Mouse (Mus musculus): Measurements from ENCODE around the gene Plac8. TPM values are rescaled to one million over a fixed set of nuclear protein-coding genes. Genes with fewer than 3 reads are reported as not detected.

The Plac8 gene
- polyA plus RNA-seq, 1 experiment from 2014 or later: 34.3 TPM

- H3K4me1 ChIP-seq (replicated peaks; ENCODE audit: control insufficient read depth, insufficient read depth, low read length): no peaks in the 10 kb centered on the region
- no peak overlapping the region for H3K4me2 ChIP-seq
- no peak overlapping the region for H3K27ac ChIP-seq (ENCODE audit: low read depth, low read length)
- H3K4me3 ChIP-seq (ENCODE audit: low read depth, low read length): no peak overlapping the region
- no peak for ATAC-seq (replicated peaks; ENCODE audit: low FRiP score)
- no peaks in the 10 kb centered on the region for H3K36me3 ChIP-seq (ENCODE audit: control insufficient read depth, insufficient read depth, low read length)
- 82% methylated on average over 3 of the region's 3 CpGs for WGBS
- no peaks in the 10 kb centered on the region for H3K27me3 ChIP-seq (replicated peaks; ENCODE audit: control insufficient read depth, insufficient read depth, low read length)
- H3K9ac ChIP-seq (ENCODE audit: low read depth, low read length): no peak overlapping the region
- H3K9me3 ChIP-seq (ENCODE audit: control insufficient read depth, low read length): no peaks in the 10 kb centered on the region
- no peak for DNase-seq (ENCODE audit: low spot score)
These were observed 13.6 kb upstream of the Plac8 start for GRCm38 (mm10) chr5:100585657-100586056.

GRCm38 (mm10) chr5:100585206-100585644 is 13.2 kb upstream of the Plac8 start:
- ATAC-seq (replicated peaks; ENCODE audit: low FRiP score): no peak
- DNase-seq (ENCODE audit: low spot score): no peak
- no peak overlapping the region for H3K9ac ChIP-seq (ENCODE audit: low read depth, low read length)
- H3K27ac ChIP-seq (ENCODE audit: low read depth, low read length): no peak overlapping the region
- no peaks in the 10 kb centered on the region for H3K4me1 ChIP-seq (replicated peaks; ENCODE audit: control insufficient read depth, insufficient read depth, low read length)
- no peaks in the 10 kb centered on the region for H3K27me3 ChIP-seq (replicated peaks; ENCODE audit: control insufficient read depth, insufficient read depth, low read length)
- no peak overlapping the region for H3K4me3 ChIP-seq (ENCODE audit: low read depth, low read length)
- no peaks in the 10 kb centered on the region for H3K9me3 ChIP-seq (ENCODE audit: control insufficient read depth, low read length)
- no peak overlapping the region for H3K4me2 ChIP-seq
- H3K36me3 ChIP-seq (ENCODE audit: control insufficient read depth, insufficient read depth, low read length): no peaks in the 10 kb centered on the region
- WGBS: 69% methylated on average over 8 of the region's 8 CpGs

GRCm38 (mm10) chr5:100583066-100583465 is 11.0 kb upstream of the Plac8 start:
- 0 out of 2 replicates have a peak, but pooled peaks have one; percentile 31 for ATAC-seq (replicated peaks; ENCODE audit: low FRiP score)
- no peaks in the 10 kb centered on the region for H3K4me1 ChIP-seq (replicated peaks; ENCODE audit: control insufficient read depth, insufficient read depth, low read length)
- H3K27ac ChIP-seq (ENCODE audit: low read depth, low read length): no peak overlapping the region
- H3K36me3 ChIP-seq (ENCODE audit: control insufficient read depth, insufficient read depth, low read length): no peaks in the 10 kb centered on the region
- H3K4me3 ChIP-seq (ENCODE audit: low read depth, low read length): no peak overlapping the region
- no peak overlapping the region for H3K9ac ChIP-seq (ENCODE audit: low read depth, low read length)
- H3K4me2 ChIP-seq: no peak overlapping the region
- DNase-seq (ENCODE audit: low spot score): no peak
- WGBS: 74% methylated on average over 7 of the region's 7 CpGs
- H3K27me3 ChIP-seq (replicated peaks; ENCODE audit: control insufficient read depth, insufficient read depth, low read length): no peaks in the 10 kb centered on the region
- H3K9me3 ChIP-seq (ENCODE audit: control insufficient read depth, low read length): no peaks in the 10 kb centered on the region

GRCm38 (mm10) chr5:100582435-100582826 is 10.4 kb upstream of the Plac8 start:
- H3K27ac ChIP-seq (ENCODE audit: low read depth, low read length): no peak overlapping the region

GRCm38 (mm10) chr5:100581622-100582434 is 9.8 kb upstream of the Plac8 start:
- H3K27me3 ChIP-seq (replicated peaks; ENCODE audit: control insufficient read depth, insufficient read depth, low read length): no peaks in the 10 kb centered on the region
- no peaks in the 10 kb centered on the region for H3K4me1 ChIP-seq (replicated peaks; ENCODE audit: control insufficient read depth, insufficient read depth, low read length)
- H3K4me2 ChIP-seq: no peak overlapping the region
- H3K9ac ChIP-seq (ENCODE audit: low read depth, low read length): no peak overlapping the region
- no peaks in the 10 kb centered on the region for H3K9me3 ChIP-seq (ENCODE audit: control insufficient read depth, low read length)
- H3K4me3 ChIP-seq (ENCODE audit: low read depth, low read length): no peak overlapping the region
- H3K36me3 ChIP-seq (ENCODE audit: control insufficient read depth, insufficient read depth, low read length): no peaks in the 10 kb centered on the region
- 59% methylated on average over 11 of the region's 11 CpGs for WGBS
- no peak for ATAC-seq (replicated peaks; ENCODE audit: low FRiP score)
- no peak for DNase-seq (ENCODE audit: low spot score)
- H3K27ac ChIP-seq (ENCODE audit: low read depth, low read length): no peak overlapping the region

More at GRCm38 (mm10) chr5:100582435-100582826, 10.4 kb upstream of the Plac8 start:
- no peaks in the 10 kb centered on the region for H3K9me3 ChIP-seq (ENCODE audit: control insufficient read depth, low read length)
- no peak overlapping the region for H3K4me2 ChIP-seq
- H3K36me3 ChIP-seq (ENCODE audit: control insufficient read depth, insufficient read depth, low read length): no peaks in the 10 kb centered on the region
- H3K4me1 ChIP-seq (replicated peaks; ENCODE audit: control insufficient read depth, insufficient read depth, low read length): no peaks in the 10 kb centered on the region
- DNase-seq (ENCODE audit: low spot score) (no peak), ATAC-seq (replicated peaks; ENCODE audit: low FRiP score) (no peak)
- WGBS: 71% methylated on average over 5 of the region's 5 CpGs
- no peak overlapping the region for H3K9ac ChIP-seq (ENCODE audit: low read depth, low read length)
- no peaks in the 10 kb centered on the region for H3K27me3 ChIP-seq (replicated peaks; ENCODE audit: control insufficient read depth, insufficient read depth, low read length)
- H3K4me3 ChIP-seq (ENCODE audit: low read depth, low read length): no peak overlapping the region

- H3K4me1 ChIP-seq (replicated peaks; ENCODE audit: control insufficient read depth, insufficient read depth, low read length): no peaks in the 10 kb centered on the region
- no peaks in the 10 kb centered on the region for H3K9me3 ChIP-seq (ENCODE audit: control insufficient read depth, low read length)
- H3K36me3 ChIP-seq (ENCODE audit: control insufficient read depth, insufficient read depth, low read length): no peaks in the 10 kb centered on the region
- no peak overlapping the region for H3K27ac ChIP-seq (ENCODE audit: low read depth, low read length)
- no peaks in the 10 kb centered on the region for H3K27me3 ChIP-seq (replicated peaks; ENCODE audit: control insufficient read depth, insufficient read depth, low read length)
- no peak overlapping the region for H3K9ac ChIP-seq (ENCODE audit: low read depth, low read length)
- no peak for DNase-seq (ENCODE audit: low spot score)
- no peak overlapping the region for H3K4me2 ChIP-seq
- no peak overlapping the region for H3K4me3 ChIP-seq (ENCODE audit: low read depth, low read length)
- whole genome bisulfite sequencing: 80% methylated on average over 5 of the region's 5 CpGs
- no peak for ATAC-seq (replicated peaks; ENCODE audit: low FRiP score)
These were observed 6.9 kb upstream of the Plac8 start for GRCm38 (mm10) chr5:100578863-100579411.

- H3K27me3 ChIP-seq (replicated peaks; ENCODE audit: control insufficient read depth, insufficient read depth, low read length): no peaks in the 10 kb centered on the region
- no peak overlapping the region for H3K4me3 ChIP-seq (ENCODE audit: low read depth, low read length)
- no peaks in the 10 kb centered on the region for H3K36me3 ChIP-seq (ENCODE audit: control insufficient read depth, insufficient read depth, low read length)
- H3K27ac ChIP-seq (ENCODE audit: low read depth, low read length): no peak overlapping the region
- no peak overlapping the region for H3K9ac ChIP-seq (ENCODE audit: low read depth, low read length)
- H3K9me3 ChIP-seq (ENCODE audit: control insufficient read depth, low read length): no peaks in the 10 kb centered on the region
- H3K4me1 ChIP-seq (replicated peaks; ENCODE audit: control insufficient read depth, insufficient read depth, low read length): peaks cover 12% of the 10 kb centered on the region
- 64% methylated on average over 1 of the region's 1 CpGs for WGBS
- ATAC-seq (replicated peaks; ENCODE audit: low FRiP score) (no peak), DNase-seq (ENCODE audit: low spot score) (no peak)
- H3K4me2 ChIP-seq: no peak overlapping the region
These were observed 2.7 kb upstream of the Plac8 start for GRCm38 (mm10) chr5:100574771-100575170.

GRCm38 (mm10) chr5:100573256-100573655 is 1.2 kb upstream of the Plac8 start:
- ATAC-seq (replicated peaks; ENCODE audit: low FRiP score): no peak
- H3K9me3 ChIP-seq (ENCODE audit: control insufficient read depth, low read length): no peaks in the 10 kb centered on the region
- H3K4me2 ChIP-seq: no peak overlapping the region
- H3K27me3 ChIP-seq (replicated peaks; ENCODE audit: control insufficient read depth, insufficient read depth, low read length): no peaks in the 10 kb centered on the region
- H3K36me3 ChIP-seq (ENCODE audit: control insufficient read depth, insufficient read depth, low read length): no peaks in the 10 kb centered on the region
- H3K4me3 ChIP-seq (ENCODE audit: low read depth, low read length): no peak overlapping the region
- H3K9ac ChIP-seq (ENCODE audit: low read depth, low read length): no peak overlapping the region
- DNase-seq (ENCODE audit: low spot score): no peak
- 76% methylated on average over 5 of the region's 5 CpGs for WGBS
- H3K27ac ChIP-seq (ENCODE audit: low read depth, low read length): no peak overlapping the region
- peaks cover 15% of the 10 kb centered on the region for H3K4me1 ChIP-seq (replicated peaks; ENCODE audit: control insufficient read depth, insufficient read depth, low read length)

GRCm38 (mm10) chr5:100570716-100571115 is 1.3 kb downstream of the Plac8 start:
- DNase-seq (ENCODE audit: low spot score) (no peak), ATAC-seq (replicated peaks; ENCODE audit: low FRiP score) (no peak)
- H3K4me2 ChIP-seq: peak overlapping the region; percentile 41
- no peak overlapping the region for H3K27ac ChIP-seq (ENCODE audit: low read depth, low read length)
- H3K27me3 ChIP-seq (replicated peaks; ENCODE audit: control insufficient read depth, insufficient read depth, low read length): no peaks in the 10 kb centered on the region
- H3K4me3 ChIP-seq (ENCODE audit: low read depth, low read length): peak overlapping the region; percentile 1; the same call in 1 of the 2 replicates
- no peaks in the 10 kb centered on the region for H3K36me3 ChIP-seq (ENCODE audit: control insufficient read depth, insufficient read depth, low read length)
- H3K4me1 ChIP-seq (replicated peaks; ENCODE audit: control insufficient read depth, insufficient read depth, low read length): peaks cover 22% of the 10 kb centered on the region
- no peak overlapping the region for H3K9ac ChIP-seq (ENCODE audit: low read depth, low read length)
- 16% methylated on average over 8 of the region's 8 CpGs for WGBS
- no peaks in the 10 kb centered on the region for H3K9me3 ChIP-seq (ENCODE audit: control insufficient read depth, low read length)
